Mouse (Mus musculus) cerebellum, adult 18-20 months (tissue): Measurements from ENCODE around the gene Adnp.
"Not testable (repeated sequence)": the region's sequence is repeated elsewhere in the genome, so short reads cannot be mapped to it uniquely, and the experiment has no call there.

ENCODE experiments used
- DNase-seq, 2 experiments: peaks; one replicate each; pipeline ENCODE4 v3.0.0; 2021

Gene Adnp

GRCm38 (mm10) chr2:168205681-168206631 is 956 bp downstream of the Adnp start:
- DNase-seq: peak; percentile 25 to 62

- peak; percentile 84 to 86 for DNase-seq
Observed at GRCm38 (mm10) chr2:168205265-168205664, 1.6 kb downstream of the Adnp start.

GRCm38 (mm10) chr2:168204476-168204999 is 2.4 kb downstream of the Adnp start:
- no peak for DNase-seq

GRCm38 (mm10) chr2:168200014-168200691 is 6.8 kb downstream of the Adnp start:
- DNase-seq: no peak

- no peak for DNase-seq
Observed at GRCm38 (mm10) chr2:168199476-168199875, 7.4 kb downstream of the Adnp start.

- DNase-seq: no peak
Observed at GRCm38 (mm10) chr2:168198421-168198820, 8.5 kb downstream of the Adnp start.

GRCm38 (mm10) chr2:168195721-168196120 is 11.2 kb downstream of the Adnp start:
- no peak for DNase-seq

- DNase-seq: no peak
Observed at GRCm38 (mm10) chr2:168193685-168194084, 13.2 kb downstream of the Adnp start.

GRCm38 (mm10) chr2:168191856-168192255 is 15.1 kb downstream of the Adnp start:
- no peak for DNase-seq

- no peak for DNase-seq
Observed at GRCm38 (mm10) chr2:168175946-168176345, 31.0 kb downstream of the Adnp start.

- peak in 1 of 2 experiments; percentile 16 for DNase-seq
Observed at GRCm38 (mm10) chr2:168170167-168170685, 36.7 kb downstream of the Adnp start.

- DNase-seq: no peak
Observed at GRCm38 (mm10) chr2:168169800-168170113, 37.2 kb downstream of the Adnp start.

- DNase-seq: no peak
Observed at GRCm38 (mm10) chr2:168168892-168169799, 37.8 kb downstream of the Adnp start.

GRCm38 (mm10) chr2:168167781-168168180 is 39.1 kb downstream of the Adnp start:
- no peak for DNase-seq

GRCm38 (mm10) chr2:168166750-168167460 is 40.0 kb downstream of the Adnp start:
- DNase-seq: no peak

- no peak for DNase-seq
Observed at GRCm38 (mm10) chr2:168161978-168162377, 44.9 kb downstream of the Adnp start.

- no peak for DNase-seq
Observed at GRCm38 (mm10) chr2:168161514-168161971, 45.4 kb downstream of the Adnp start.

GRCm38 (mm10) chr2:168160370-168160930 is 46.5 kb downstream of the Adnp start:
- no peak for DNase-seq

- DNase-seq: no peak
Observed at GRCm38 (mm10) chr2:168158911-168159711, 47.8 kb downstream of the Adnp start.

- DNase-seq: not testable (repeated sequence)
Observed at GRCm38 (mm10) chr2:168157974-168158373, 48.9 kb downstream of the Adnp start.
